Mouse (Mus musculus): ENCODE measurements around the gene Fam173b. TPM values are rescaled to one million over a fixed set of nuclear protein-coding genes. Genes with fewer than 3 reads are reported as not detected.

Fam173b gene
- total and polyA plus RNA-seq, 3 experiments: 3.1 to 6.8 (median 6.6) TPM

- no peak within 1 kb of the TSS for H3K4me3 ChIP-seq (ENCODE audit: low read depth, low read length)
- H3K4me1 ChIP-seq (ENCODE audit: insufficient read depth, low read depth, low read length): peaks cover 4% of the 10 kb centered on the region; the same call in 1 of the 2 replicates
- peaks cover 24% of the 10 kb centered on the region for H3K27me3 ChIP-seq (ENCODE audit: insufficient read depth, low read length)
- ATAC-seq (ENCODE audit: extremely low read depth, insufficient number of reproducible peaks, low FRiP score, poor library complexity, severe bottlenecking) (no peak), DNase-seq (ENCODE audit: low spot score) (no peak)
- no peaks in the 10 kb centered on the region for H3K36me3 ChIP-seq (replicated peaks)
- H3K9me3 ChIP-seq (replicated peaks): peaks cover 7% of the 10 kb centered on the region
- no peak for TF ChIP-seq GATA2 (IDR thresholded peaks at IDR 0.05; ENCODE audit: borderline replicate concordance, low read depth, low read length)
- TF ChIP-seq POLR2AphosphoS5 (IDR thresholded peaks at IDR 0.05; ENCODE audit: insufficient replicate concordance, low read depth, low read length): no peak
- TF ChIP-seq GATA1 (IDR thresholded peaks at IDR 0.05; ENCODE audit: borderline replicate concordance, low read length): no peak
- TF ChIP-seq CTCF (IDR thresholded peaks at IDR 0.05; ENCODE audit: low read depth, low read length): no peak
- TF ChIP-seq TAL1 (conservative IDR thresholded peaks at IDR 0.05; ENCODE audit: low read depth, low read length): no peak
These were observed 36.5 kb upstream of the Fam173b start, which contains the start of gene Cmbl for GRCm38 (mm10) chr15:31565184-31565583. Gene Cmbl, plus strand, starts transcription at chr15:31565389.

- Histone ChIP-seq H3K9me3 (replicated peaks) (peaks cover 7% of the 10 kb centered on the region), H3K36me3 (replicated peaks) (no peaks in the 10 kb centered on the region), H3K4me3 (ENCODE audit: low read depth, low read length) (no peak overlapping the region), H3K4me1 (ENCODE audit: insufficient read depth, low read depth, low read length) (peaks cover 4% of the 10 kb centered on the region; the same call in 1 of the 2 replicates), H3K27me3 (ENCODE audit: insufficient read depth, low read length) (peaks cover 28% of the 10 kb centered on the region)
- ATAC-seq (ENCODE audit: extremely low read depth, insufficient number of reproducible peaks, low FRiP score, poor library complexity, severe bottlenecking): no peak
- TF ChIP-seq CTCF (IDR thresholded peaks at IDR 0.05; ENCODE audit: low read depth, low read length) (no peak), GATA2 (IDR thresholded peaks at IDR 0.05; ENCODE audit: borderline replicate concordance, low read depth, low read length) (no peak), POLR2AphosphoS5 (IDR thresholded peaks at IDR 0.05; ENCODE audit: insufficient replicate concordance, low read depth, low read length) (no peak), GATA1 (IDR thresholded peaks at IDR 0.05; ENCODE audit: borderline replicate concordance, low read length) (no peak), TAL1 (conservative IDR thresholded peaks at IDR 0.05; ENCODE audit: low read depth, low read length) (no peak)
- no peak for DNase-seq (ENCODE audit: low spot score)
These were observed 35.9 kb upstream of the Fam173b start for GRCm38 (mm10) chr15:31565786-31566185.

GRCm38 (mm10) chr15:31567431-31567830 lies 34.2 kb upstream of the Fam173b start:
- ATAC-seq (ENCODE audit: extremely low read depth, insufficient number of reproducible peaks, low FRiP score, poor library complexity, severe bottlenecking): no peak
- Histone ChIP-seq H3K36me3 (replicated peaks) (no peaks in the 10 kb centered on the region), H3K4me3 (ENCODE audit: low read depth, low read length) (no peak overlapping the region), H3K27me3 (ENCODE audit: insufficient read depth, low read length) (peaks cover 31% of the 10 kb centered on the region), H3K9me3 (replicated peaks) (peaks cover 2% of the 10 kb centered on the region), H3K4me1 (ENCODE audit: insufficient read depth, low read depth, low read length) (peaks cover 4% of the 10 kb centered on the region; the same call in 1 of the 2 replicates)
- no peak for TF ChIP-seq POLR2AphosphoS5 (IDR thresholded peaks at IDR 0.05; ENCODE audit: insufficient replicate concordance, low read depth, low read length)
- no peak for TF ChIP-seq CTCF (IDR thresholded peaks at IDR 0.05; ENCODE audit: low read depth, low read length)
- no peak for TF ChIP-seq TAL1 (conservative IDR thresholded peaks at IDR 0.05; ENCODE audit: low read depth, low read length)
- no peak for TF ChIP-seq GATA1 (IDR thresholded peaks at IDR 0.05; ENCODE audit: borderline replicate concordance, low read length)
- TF ChIP-seq GATA2 (IDR thresholded peaks at IDR 0.05; ENCODE audit: borderline replicate concordance, low read depth, low read length): no peak
- DNase-seq (ENCODE audit: low spot score): no peak

- H3K4me1 ChIP-seq (ENCODE audit: insufficient read depth, low read depth, low read length): 0 out of 2 replicates have a peak, but pooled peaks cover 4% of the 10 kb centered on the region
- peaks cover 31% of the 10 kb centered on the region for H3K27me3 ChIP-seq (ENCODE audit: insufficient read depth, low read length)
- DNase-seq (ENCODE audit: low spot score): no peak
- no peaks in the 10 kb centered on the region for H3K36me3 ChIP-seq (replicated peaks)
- no peak overlapping the region for H3K4me3 ChIP-seq (ENCODE audit: low read depth, low read length)
- ATAC-seq (ENCODE audit: extremely low read depth, insufficient number of reproducible peaks, low FRiP score, poor library complexity, severe bottlenecking): no peak
- no peaks in the 10 kb centered on the region for H3K9me3 ChIP-seq (replicated peaks)
- TF ChIP-seq GATA1 (IDR thresholded peaks at IDR 0.05; ENCODE audit: borderline replicate concordance, low read length) (no peak), POLR2AphosphoS5 (IDR thresholded peaks at IDR 0.05; ENCODE audit: insufficient replicate concordance, low read depth, low read length) (no peak), TAL1 (conservative IDR thresholded peaks at IDR 0.05; ENCODE audit: low read depth, low read length) (no peak), CTCF (IDR thresholded peaks at IDR 0.05; ENCODE audit: low read depth, low read length) (no peak), GATA2 (IDR thresholded peaks at IDR 0.05; ENCODE audit: borderline replicate concordance, low read depth, low read length) (no peak)
These were observed 33.1 kb upstream of the Fam173b start for GRCm38 (mm10) chr15:31568581-31568996.

GRCm38 (mm10) chr15:31569325-31570022 lies 32.2 kb upstream of the Fam173b start:
- DNase-seq (ENCODE audit: low spot score) (no peak), ATAC-seq (ENCODE audit: extremely low read depth, insufficient number of reproducible peaks, low FRiP score, poor library complexity, severe bottlenecking) (no peak)
- H3K4me3 ChIP-seq (ENCODE audit: low read depth, low read length): no peak overlapping the region

GRCm38 (mm10) chr15:31570959-31571358 lies 30.7 kb upstream of the Fam173b start:
- no peak for ATAC-seq (ENCODE audit: extremely low read depth, insufficient number of reproducible peaks, low FRiP score, poor library complexity, severe bottlenecking)
- DNase-seq (ENCODE audit: low spot score): no peak
- TF ChIP-seq GATA1 (IDR thresholded peaks at IDR 0.05; ENCODE audit: borderline replicate concordance, low read length) (no peak), POLR2AphosphoS5 (IDR thresholded peaks at IDR 0.05; ENCODE audit: insufficient replicate concordance, low read depth, low read length) (no peak), CTCF (IDR thresholded peaks at IDR 0.05; ENCODE audit: low read depth, low read length) (no peak), TAL1 (conservative IDR thresholded peaks at IDR 0.05; ENCODE audit: low read depth, low read length) (no peak), GATA2 (IDR thresholded peaks at IDR 0.05; ENCODE audit: borderline replicate concordance, low read depth, low read length) (no peak)
- Histone ChIP-seq H3K27me3 (ENCODE audit: insufficient read depth, low read length) (peaks cover 18% of the 10 kb centered on the region), H3K4me3 (ENCODE audit: low read depth, low read length) (no peak overlapping the region), H3K36me3 (replicated peaks) (no peaks in the 10 kb centered on the region), H3K9me3 (replicated peaks) (no peaks in the 10 kb centered on the region), H3K4me1 (ENCODE audit: insufficient read depth, low read depth, low read length) (0 out of 2 replicates have a peak, but pooled peaks cover 5% of the 10 kb centered on the region)

More at GRCm38 (mm10) chr15:31569325-31570022, 32.2 kb upstream of the Fam173b start:
- peaks cover 27% of the 10 kb centered on the region for H3K27me3 ChIP-seq (ENCODE audit: insufficient read depth, low read length)
- TF ChIP-seq TAL1 (conservative IDR thresholded peaks at IDR 0.05; ENCODE audit: low read depth, low read length) (no peak), POLR2AphosphoS5 (IDR thresholded peaks at IDR 0.05; ENCODE audit: insufficient replicate concordance, low read depth, low read length) (no peak), GATA1 (IDR thresholded peaks at IDR 0.05; ENCODE audit: borderline replicate concordance, low read length) (no peak), GATA2 (IDR thresholded peaks at IDR 0.05; ENCODE audit: borderline replicate concordance, low read depth, low read length) (no peak)
- H3K36me3 ChIP-seq (replicated peaks): no peaks in the 10 kb centered on the region
- 0 out of 2 replicates have a peak, but pooled peaks cover 5% of the 10 kb centered on the region for H3K4me1 ChIP-seq (ENCODE audit: insufficient read depth, low read depth, low read length)
- H3K9me3 ChIP-seq (replicated peaks): no peaks in the 10 kb centered on the region

Data from G1E (cell line).